ENCODE assay signal across 23 mouse cellular contexts in genomic region chr11:31795084-31795483, GRCm38 (mm10).
DNase-seq lines count a peak whose midpoint lies in the region; ATAC-seq and TF ChIP-seq lines count a peak whose summit lies in the region.
"Had no signal": no experiment of that assay in that cellular context is flagged by ENCODE, and none has a peak within 500 bp of the region (broad histone marks: within the 10 kb centered on the region; RNA-seq: fewer than 3 reads in every experiment).

No protein-coding gene starts in this region.

- peak; percentile 50 for ATAC-seq in lung, postnatal 0 days
- ATAC-seq in granulocyte monocyte progenitor cell, adult 5-6 weeks (replicated peaks; ENCODE audit: poor library complexity, severe bottlenecking), result 0 out of 2 replicates have a peak, but pooled peaks have one; percentile 13
- peak; percentile 18; the same call in 1 of the 2 replicates for ATAC-seq in megakaryocyte progenitor cell, adult 5-6 weeks (replicated peaks; ENCODE audit: poor library complexity)
- ATAC-seq: forebrain, embryonic 14.5 days; forebrain, postnatal 0 days; Patski had no signal

- WGBS in lung, postnatal 0 days, result 52% methylated on average over 8 of the region's 8 CpGs

- no peak for TF ChIP-seq CTCF in lung, postnatal 0 days (IDR thresholded peaks at IDR 0.05)

- H3K36me3 ChIP-seq in lung, postnatal 0 days (ENCODE audit: insufficient read depth, low read length), result no peaks in the 10 kb centered on the region
- H3K36me3 ChIP-seq: embryonic facial prominence, embryonic 12.5 days; embryonic facial prominence, embryonic 15.5 days; G1E; hindbrain, embryonic 12.5 days; hindbrain, embryonic 15.5 days had no signal

- no peak overlapping the region for H3K9ac ChIP-seq in lung, postnatal 0 days (replicated peaks; ENCODE audit: low read depth)
- H3K9ac ChIP-seq: embryonic facial prominence, embryonic 12.5 days; embryonic facial prominence, embryonic 15.5 days; forebrain, postnatal 0 days; hindbrain, embryonic 12.5 days; hindbrain, embryonic 15.5 days had no signal

- H3K4me3 ChIP-seq in lung, postnatal 0 days (ENCODE audit: low read depth, low read length), result no peak overlapping the region
- H3K4me3 ChIP-seq: embryonic facial prominence, embryonic 12.5 days; embryonic facial prominence, embryonic 15.5 days; hindbrain, embryonic 12.5 days; hindbrain, embryonic 15.5 days had no signal

- no peak overlapping the region for H3K4me2 ChIP-seq in lung, postnatal 0 days (replicated peaks; ENCODE audit: low read depth, low read length)
- H3K4me2 ChIP-seq: embryonic facial prominence, embryonic 12.5 days; embryonic facial prominence, embryonic 15.5 days; heart, embryonic 11.5 days; hindbrain, embryonic 12.5 days; hindbrain, embryonic 15.5 days had no signal

- peak; percentile 53 for DNase-seq in cerebellum, adult 9-10 months
- no peak for DNase-seq in cerebellum, adult 11-12 months
- peak; percentile 31 for DNase-seq in lung, postnatal 0 days (ENCODE audit: low spot score)
- DNase-seq in lung, postnatal 10 days, result no peak
- no peak for DNase-seq in spleen, adult 12 weeks (ENCODE audit: low spot score)
- DNase-seq: adrenal gland, postnatal 10 days; adrenal gland, postnatal 36 days; B cell, adult 2 months; cerebellum, adult 9-11 months; forebrain, postnatal 0 days; gastrocnemius, postnatal 36 days; heart, adult 11 months had no signal

- no peaks in the 10 kb centered on the region for H3K27me3 ChIP-seq in lung, postnatal 0 days (replicated peaks; ENCODE audit: insufficient read depth, low read length)
- H3K27me3 ChIP-seq: CH12.LX; embryonic facial prominence, embryonic 12.5 days; embryonic facial prominence, embryonic 15.5 days; hindbrain, embryonic 12.5 days; hindbrain, embryonic 15.5 days; Patski had no signal

- H3K4me1 ChIP-seq in lung, postnatal 0 days (ENCODE audit: insufficient read depth, low read depth, low read length), result no peaks in the 10 kb centered on the region
- H3K4me1 ChIP-seq: embryonic facial prominence, embryonic 15.5 days; hindbrain, embryonic 12.5 days; hindbrain, embryonic 15.5 days had no signal

- no peaks in the 10 kb centered on the region for H3K9me3 ChIP-seq in lung, postnatal 0 days (ENCODE audit: low read length)
- H3K9me3 ChIP-seq: embryonic facial prominence, embryonic 12.5 days; embryonic facial prominence, embryonic 15.5 days; G1E; hindbrain, embryonic 15.5 days had no signal

- H3K27ac ChIP-seq in lung, postnatal 0 days (ENCODE audit: low read length), result no peak overlapping the region
- H3K27ac ChIP-seq: embryonic facial prominence, embryonic 12.5 days; embryonic facial prominence, embryonic 15.5 days; hindbrain, embryonic 12.5 days; hindbrain, embryonic 15.5 days had no signal

- TF ChIP-seq EP300 in lung, postnatal 0 days (IDR thresholded peaks at IDR 0.05), result no peak

Comparison
In these comparisons a context has a peak if more than half of its experiments do, and no peak if none do; other contexts are left out.
1. DNase-seq: peak in cerebellum, adult 9-10 months (single experiment) and lung, postnatal 0 days (single experiment); none in cerebellum, adult 11-12 months (single experiment), lung, postnatal 10 days (single experiment) and spleen, adult 12 weeks (single experiment).
2. Peak in every context shown above with its lines, with median percentiles within 50 percentile points of each other: ATAC-seq.